Mouse (Mus musculus) olfactory bulb, adult 2 months (tissue): ENCODE measurements around the gene Tmem117. TPM values are rescaled to one million over a fixed set of nuclear protein-coding genes. Genes with fewer than 3 reads are reported as not detected.

Source experiments
- H3K27ac ChIP-seq: fragments of 200-500 bp; 2 replicates; pipeline ENCODE4 v1.5.1; 2012; ENCODE audit warnings: low read depth, low read length; ENCODE audit not compliant: insufficient read depth
- H3K4me1 ChIP-seq: fragments of 200-500 bp; 2 replicates; pipeline ENCODE4 v1.6.1; 2012; ENCODE audit warnings: low read length; ENCODE audit not compliant: control insufficient read depth, insufficient read depth
- H3K4me3 ChIP-seq: fragments of 200-500 bp; 2 replicates; pipeline ENCODE4 v1.5.1; 2012; ENCODE audit warnings: mild to moderate bottlenecking, low read depth, low read length, moderate library complexity; ENCODE audit not compliant: insufficient read depth
- CTCF ChIP-seq: fragments of 200-500 bp; IDR thresholded peaks from 2 replicates; pipeline ENCODE4 v1.5.1; 2012; ENCODE audit warnings: low read depth, mild to moderate bottlenecking, low read length, moderate library complexity; ENCODE audit not compliant: insufficient read depth
- POLR2A ChIP-seq: fragments of 200-500 bp; IDR thresholded peaks from 2 replicates; pipeline ENCODE4 v1.6.1; 2012; ENCODE audit warnings: mild to moderate bottlenecking, low read depth, low read length, moderate library complexity; ENCODE audit not compliant: insufficient read depth
- whole genome bisulfite sequencing: fragments of 180-500 bp; shearing (Covaris S2); methylation state at CpG from one replicate; pipeline ENCODE4 v1.1.7; 2018; 5-methylcytosine and 5-hydroxymethylcytosine counted together
- polyA plus RNA-seq: library from polyadenylated mRNA; stranded (reverse); fragments of >200 nt; gene quantifications from 2 replicates; pipeline ENCODE4 v1.2.4, GENCODE M21; 2012; ENCODE audit warnings: low replicate concordance; ENCODE audit not compliant: missing spikeins, insufficient read depth, insufficient read length

Tmem117 gene
- polyA plus RNA-seq, 1 experiment, result not detected

- H3K4me3 ChIP-seq, result no peak overlapping the region
- H3K4me1 ChIP-seq, result peaks cover 2% of the 10 kb centered on the region; the same call in 1 of the 2 replicates
- H3K27ac ChIP-seq, result no peak overlapping the region
- 73% methylated on average over 5 of the region's 5 CpGs for WGBS
- no peak for TF ChIP-seq CTCF
- no peak for TF ChIP-seq POLR2A
Observed at GRCm38 (mm10) chr15:94868372-94868771, 239.3 kb downstream of the Tmem117 start.

DNA sequence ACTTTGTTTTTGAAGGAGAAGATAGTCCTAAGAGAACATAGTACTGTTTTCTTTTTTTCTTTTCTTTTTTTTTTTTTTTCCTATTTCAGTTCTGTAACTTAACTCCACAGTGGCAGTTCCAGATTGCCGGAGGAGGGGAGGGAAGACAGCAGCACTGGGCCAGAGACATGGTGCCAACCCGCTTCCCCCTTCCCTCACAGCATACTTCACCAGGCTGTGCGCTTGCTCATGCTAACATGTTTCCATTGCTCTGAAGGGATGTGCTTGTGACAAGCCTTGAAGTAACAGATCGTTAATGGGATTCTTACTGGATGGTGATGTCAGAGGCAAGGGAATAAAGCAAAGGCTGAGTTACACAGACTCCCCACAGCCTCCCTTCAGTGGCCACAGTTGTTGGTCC, 256.0 kb downstream of the Tmem117 start:
- H3K4me3 ChIP-seq, result no peak overlapping the region
- H3K4me1 ChIP-seq, result no peaks in the 10 kb centered on the region
- H3K27ac ChIP-seq, result no peak overlapping the region
- TF ChIP-seq CTCF, result no peak
- no peak for TF ChIP-seq POLR2A
- WGBS, result 68% methylated on average over 4 of the region's 4 CpGs

- WGBS, result 67% methylated on average over 1 of the region's 1 CpGs
- H3K27ac ChIP-seq, result no peak overlapping the region
- no peaks in the 10 kb centered on the region for H3K4me1 ChIP-seq
- H3K4me3 ChIP-seq, result no peak overlapping the region
- no peak for TF ChIP-seq CTCF
- no peak for TF ChIP-seq POLR2A
Observed at GRCm38 (mm10) chr15:94893201-94893600, 264.2 kb downstream of the Tmem117 start.

DNA sequence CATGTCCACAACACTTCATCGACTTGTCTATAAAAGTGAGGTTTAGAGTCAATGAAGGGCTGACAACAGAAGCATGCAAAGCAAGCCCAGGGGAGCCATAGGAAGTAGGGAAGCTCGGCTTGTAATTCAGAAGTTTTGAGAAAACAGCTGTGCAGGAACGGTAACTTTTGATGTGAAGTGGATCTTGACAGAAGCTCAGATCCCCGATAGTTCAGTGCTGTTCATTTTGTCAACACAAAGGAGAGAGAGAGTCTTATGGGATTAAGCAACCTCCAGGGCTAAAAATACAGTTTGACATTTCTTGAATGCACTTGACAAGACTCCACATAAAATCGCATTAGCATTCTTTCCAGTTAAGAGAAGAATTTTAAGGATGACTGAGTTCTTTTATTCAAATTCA, 265.1 kb downstream of the Tmem117 start:
- no peak for TF ChIP-seq CTCF
- TF ChIP-seq POLR2A, result no peak
- 61% methylated on average over 5 of the region's 5 CpGs for WGBS
- Histone ChIP-seq H3K4me1 (no peaks in the 10 kb centered on the region), H3K27ac (no peak overlapping the region), H3K4me3 (no peak overlapping the region)

- 96% methylated on average over 11 of the region's 11 CpGs for WGBS
- TF ChIP-seq CTCF (no peak), POLR2A (no peak)
- H3K4me3 ChIP-seq, result no peak overlapping the region
- H3K4me1 ChIP-seq, result no peaks in the 10 kb centered on the region
- H3K27ac ChIP-seq, result no peak overlapping the region
Observed at GRCm38 (mm10) chr15:94895681-94896080, 266.6 kb downstream of the Tmem117 start.

GRCm38 (mm10) chr15:94903188-94903587, 274.2 kb downstream of the Tmem117 start:
- 100% methylated on average over 1 of the region's 1 CpGs for WGBS
- Histone ChIP-seq H3K27ac (no peak overlapping the region), H3K4me1 (no peaks in the 10 kb centered on the region), H3K4me3 (no peak overlapping the region)
- TF ChIP-seq POLR2A, result no peak
- no peak for TF ChIP-seq CTCF

- TF ChIP-seq CTCF, result no peak
- TF ChIP-seq POLR2A, result no peak
- Histone ChIP-seq H3K27ac (no peak overlapping the region), H3K4me3 (no peak overlapping the region), H3K4me1 (no peaks in the 10 kb centered on the region)
- WGBS, result 33% methylated on average over 11 of the region's 11 CpGs
Observed at GRCm38 (mm10) chr15:94904672-94905407, 275.8 kb downstream of the Tmem117 start.

DNA sequence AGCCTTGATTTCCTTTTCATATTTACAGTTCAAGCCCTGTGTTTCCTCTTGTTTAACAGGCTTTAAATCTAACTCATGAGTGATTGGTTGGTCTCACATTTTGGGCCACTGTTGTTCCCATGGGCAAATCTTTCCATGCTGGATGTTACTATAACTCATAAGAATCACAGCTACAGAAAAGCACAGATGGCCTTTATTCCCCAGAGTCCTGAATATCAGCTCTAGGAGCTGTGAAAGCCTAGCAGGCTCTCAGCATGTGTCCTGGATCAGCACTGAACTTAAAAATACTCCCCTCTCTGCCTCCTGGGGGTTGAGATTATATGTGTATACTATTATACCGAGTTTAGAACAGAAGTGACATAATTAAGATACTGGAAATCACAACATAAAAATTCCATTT, 292.6 kb downstream of the Tmem117 start:
- H3K27ac ChIP-seq, result no peak overlapping the region
- TF ChIP-seq POLR2A (no peak), CTCF (no peak)
- H3K4me3 ChIP-seq, result no peak overlapping the region
- 34% methylated on average over 1 of the region's 1 CpGs for WGBS
- no peaks in the 10 kb centered on the region for H3K4me1 ChIP-seq

DNA sequence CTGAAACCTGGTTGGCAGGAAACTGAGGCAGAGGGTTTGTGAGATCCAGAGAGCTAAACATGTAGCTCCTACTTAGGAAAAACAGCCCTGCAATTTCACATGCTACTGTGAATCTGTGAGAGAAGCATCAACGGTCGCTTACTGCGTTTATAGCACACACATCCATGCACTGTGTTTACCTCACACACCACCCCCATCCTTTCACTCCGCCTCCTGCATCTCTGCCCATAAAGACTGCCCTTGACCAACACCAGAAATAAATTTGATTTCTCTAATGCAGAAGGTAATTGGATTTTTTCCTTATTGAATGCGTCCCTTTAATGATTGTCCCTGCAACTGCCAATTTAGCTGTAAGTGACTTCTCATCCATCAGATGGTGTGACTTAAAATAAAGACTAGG, 299.0 kb downstream of the Tmem117 start:
- TF ChIP-seq CTCF, result no peak
- no peak for TF ChIP-seq POLR2A
- peaks cover 2% of the 10 kb centered on the region; the same call in 1 of the 2 replicates for H3K4me1 ChIP-seq
- no peak overlapping the region for H3K4me3 ChIP-seq
- H3K27ac ChIP-seq, result no peak overlapping the region
- WGBS, result 80% methylated on average over 5 of the region's 5 CpGs

DNA sequence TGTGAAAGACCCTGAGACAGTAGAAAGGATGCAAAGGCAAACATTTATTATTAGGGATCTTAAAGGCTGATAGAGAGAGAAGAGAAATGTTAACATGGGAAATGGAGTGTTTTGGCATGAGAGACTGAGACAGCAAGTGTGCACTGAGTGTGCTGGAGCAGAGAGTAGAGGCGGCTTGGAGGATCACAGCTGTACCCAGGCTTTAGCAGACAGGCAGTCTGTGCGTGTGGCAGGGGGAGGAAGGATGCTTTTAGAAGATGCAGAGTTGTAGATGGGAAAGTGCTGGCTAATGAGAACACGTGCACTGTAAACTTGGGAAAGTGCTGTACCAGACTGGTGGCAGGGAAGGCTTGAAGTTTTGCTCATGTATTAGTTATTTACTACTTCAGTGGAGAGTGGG, 301.7 kb downstream of the Tmem117 start:
- H3K27ac ChIP-seq, result no peak overlapping the region
- H3K4me3 ChIP-seq, result no peak overlapping the region
- H3K4me1 ChIP-seq, result peaks cover 2% of the 10 kb centered on the region; the same call in 1 of the 2 replicates
- WGBS, result 37% methylated on average over 3 of the region's 3 CpGs
- TF ChIP-seq CTCF, result no peak
- TF ChIP-seq POLR2A, result no peak
